Mouse (Mus musculus): ENCODE measurements around the gene Hoxa5. TPM values are rescaled to one million over a fixed set of nuclear protein-coding genes. Genes with fewer than 3 reads are reported as not detected.

Hoxa5 gene
- polyA plus RNA-seq, 1 experiment = 0.46 TPM

- H3K27me3 ChIP-seq (replicated peaks) = peaks cover 87% of the 10 kb centered on the region
- no peaks in the 10 kb centered on the region for H3K9me3 ChIP-seq
- TF ChIP-seq FLI1 (IDR thresholded peaks at IDR 0.05; ENCODE audit: low read length) = no peak
- TF ChIP-seq GATA1 (IDR thresholded peaks at IDR 0.05; ENCODE audit: borderline replicate concordance, low read length) = no peak
- H3K4me1 ChIP-seq = peaks cover 38% of the 10 kb centered on the region
- no peak overlapping the region for H3K4me3 ChIP-seq (replicated peaks)
- H3K36me3 ChIP-seq (replicated peaks; ENCODE audit: low read length) = no peaks in the 10 kb centered on the region
Observed at GRCm38 (mm10) chr6:52155471-52155870, 48.9 kb downstream of the Hoxa5 start.

GRCm38 (mm10) chr6:52154044-52154443 is 50.3 kb downstream of the Hoxa5 start:
- Histone ChIP-seq H3K9me3 (peaks cover 7% of the 10 kb centered on the region; the same call in 1 of the 2 replicates), H3K4me1 (peaks cover 23% of the 10 kb centered on the region), H3K4me3 (replicated peaks) (no peak overlapping the region), H3K36me3 (replicated peaks; ENCODE audit: low read length) (no peaks in the 10 kb centered on the region), H3K27me3 (replicated peaks) (peaks cover 90% of the 10 kb centered on the region)
- no peak for TF ChIP-seq FLI1 (IDR thresholded peaks at IDR 0.05; ENCODE audit: low read length)
- no peak for TF ChIP-seq GATA1 (IDR thresholded peaks at IDR 0.05; ENCODE audit: borderline replicate concordance, low read length)

- no peak for TF ChIP-seq FLI1 (IDR thresholded peaks at IDR 0.05; ENCODE audit: low read length)
- TF ChIP-seq GATA1 (IDR thresholded peaks at IDR 0.05; ENCODE audit: borderline replicate concordance, low read length) = no peak
- peaks cover 16% of the 10 kb centered on the region for H3K4me1 ChIP-seq
- H3K9me3 ChIP-seq = peaks cover 7% of the 10 kb centered on the region; the same call in 1 of the 2 replicates
- no peaks in the 10 kb centered on the region for H3K36me3 ChIP-seq (replicated peaks; ENCODE audit: low read length)
- H3K4me3 ChIP-seq (replicated peaks) = no peak overlapping the region
- H3K27me3 ChIP-seq (replicated peaks) = peaks cover 83% of the 10 kb centered on the region
Observed at GRCm38 (mm10) chr6:52153270-52153669, 51.1 kb downstream of the Hoxa5 start.

GRCm38 (mm10) chr6:52152226-52153193 is 51.9 kb downstream of the Hoxa5 start:
- no peak for TF ChIP-seq FLI1 (IDR thresholded peaks at IDR 0.05; ENCODE audit: low read length)
- no peak for TF ChIP-seq GATA1 (IDR thresholded peaks at IDR 0.05; ENCODE audit: borderline replicate concordance, low read length)
- H3K4me1 ChIP-seq = peaks cover 9% of the 10 kb centered on the region
- H3K9me3 ChIP-seq = peaks cover 7% of the 10 kb centered on the region; the same call in 1 of the 2 replicates
- no peaks in the 10 kb centered on the region for H3K36me3 ChIP-seq (replicated peaks; ENCODE audit: low read length)
- H3K4me3 ChIP-seq (replicated peaks) = no peak overlapping the region
- peaks cover 78% of the 10 kb centered on the region for H3K27me3 ChIP-seq (replicated peaks)

Other genes starting within 250 kb of the Hoxa5 start
- gene Skap2, start 192.0 kb downstream of the Hoxa5 start, polyA plus RNA-seq (2012; ENCODE audit: insufficient read depth, low replicate concordance) = 4.2 and 23.0 TPM in 2 replicates
- 0.09 TPM in 1 of 2 replicates, not detected in the other for gene Hoxa1, start 46.3 kb downstream of the Hoxa5 start, polyA plus RNA-seq (2012; ENCODE audit: insufficient read depth, low replicate concordance)
- not detected in 2 replicates for gene Hoxa2, start 39.8 kb downstream of the Hoxa5 start, polyA plus RNA-seq (2012; ENCODE audit: insufficient read depth, low replicate concordance)
- gene 5730596B20Rik, start 27.1 kb downstream of the Hoxa5 start, polyA plus RNA-seq (2012; ENCODE audit: insufficient read depth, low replicate concordance) = not detected in 2 replicates
- gene Hoxa4, start 12.8 kb downstream of the Hoxa5 start, polyA plus RNA-seq (2012; ENCODE audit: insufficient read depth, low replicate concordance) = 0.44 TPM in 1 of 2 replicates, not detected in the other
- gene Hoxa6, start 4.1 kb upstream of the Hoxa5 start, polyA plus RNA-seq (2012; ENCODE audit: insufficient read depth, low replicate concordance) = not detected in 2 replicates
- 0.21 TPM in 1 of 2 replicates, not detected in the other for gene Hoxa3, start 8.7 kb upstream of the Hoxa5 start, polyA plus RNA-seq (2012; ENCODE audit: insufficient read depth, low replicate concordance)
- gene Gm28308, start 8.8 kb upstream of the Hoxa5 start, polyA plus RNA-seq (2012; ENCODE audit: insufficient read depth, low replicate concordance) = not detected in 2 replicates
- gene Hoxa7, start 17.3 kb upstream of the Hoxa5 start, polyA plus RNA-seq (2012; ENCODE audit: insufficient read depth, low replicate concordance) = 2.8 and 3.2 TPM in 2 replicates
- 3.8 TPM in 1 of 2 replicates, not detected in the other for gene Hoxa9, start 26.5 kb upstream of the Hoxa5 start, polyA plus RNA-seq (2012; ENCODE audit: insufficient read depth, low replicate concordance)
- gene Hoxa10, start 36.3 kb upstream of the Hoxa5 start, polyA plus RNA-seq (2012; ENCODE audit: insufficient read depth, low replicate concordance) = 0.10 TPM in 1 of 2 replicates, not detected in the other
- not detected in 2 replicates for gene Hoxa11, start 41.2 kb upstream of the Hoxa5 start, polyA plus RNA-seq (2012; ENCODE audit: insufficient read depth, low replicate concordance)
- gene Hoxa13, start 56.3 kb upstream of the Hoxa5 start, polyA plus RNA-seq (2012; ENCODE audit: insufficient read depth, low replicate concordance) = not detected in 2 replicates
- not detected in 2 replicates for gene Evx1, start 108.9 kb upstream of the Hoxa5 start, polyA plus RNA-seq (2012; ENCODE audit: insufficient read depth, low replicate concordance)

All from megakaryocyte, embryonic 14.5 days (primary cell).